Mouse (Mus musculus) heart, postnatal 14 days (tissue): ENCODE data around the gene Pakap. TPM values are rescaled to one million over a fixed set of nuclear protein-coding genes. Genes with fewer than 3 reads are reported as not detected.
A peak's percentile ranks its signal among the peaks of the same experiment; 100 is the strongest.

Experiments
- DNase-seq, 2 experiments: peaks; one replicate each; pipeline ENCODE4 v3.0.0; 2021 to 2022
- intact Hi-C: fragments of 180-260 bp; cut with DNase I; formaldehyde crosslinking; loops from one replicate; pipeline ENCODE4 v1.15.1; 2025
- total RNA-seq, 2 experiments: library from RNA; stranded (reverse); gene quantifications; 2 replicates each; pipeline ENCODE4 v1.2.3; 2021

Gene Pakap
- total RNA-seq, 2 experiments from 2014 or later, result 40.0 to 46.5 TPM

DNA sequence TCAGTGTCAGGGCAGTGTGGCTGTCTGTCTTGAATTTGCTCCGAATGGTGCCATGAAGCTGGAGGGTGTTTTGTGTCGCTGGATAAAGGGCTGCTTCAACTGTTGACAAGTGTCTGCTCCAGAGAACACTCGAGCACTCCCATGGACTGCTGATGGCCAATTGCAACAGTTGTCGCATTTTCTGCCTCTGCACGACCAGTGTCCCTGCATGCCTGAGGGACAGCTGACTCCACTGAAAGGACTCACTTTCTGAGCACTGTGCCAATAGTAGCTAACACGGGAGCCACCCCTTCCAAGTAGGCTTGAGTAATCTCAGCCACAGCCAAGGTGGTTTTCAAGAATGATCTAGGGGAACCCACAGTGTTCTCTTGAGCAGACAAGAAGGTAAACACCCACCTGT lies 1.7 kb downstream of the Pakap start:
- intact Hi-C loops, result loop anchor here (2.0 kb wide), 1 partner anchor 37 kb away; no protein-coding TSS in a partner anchor
- DNase-seq, result peak in 1 of 2 experiments; percentile 44

DNA sequence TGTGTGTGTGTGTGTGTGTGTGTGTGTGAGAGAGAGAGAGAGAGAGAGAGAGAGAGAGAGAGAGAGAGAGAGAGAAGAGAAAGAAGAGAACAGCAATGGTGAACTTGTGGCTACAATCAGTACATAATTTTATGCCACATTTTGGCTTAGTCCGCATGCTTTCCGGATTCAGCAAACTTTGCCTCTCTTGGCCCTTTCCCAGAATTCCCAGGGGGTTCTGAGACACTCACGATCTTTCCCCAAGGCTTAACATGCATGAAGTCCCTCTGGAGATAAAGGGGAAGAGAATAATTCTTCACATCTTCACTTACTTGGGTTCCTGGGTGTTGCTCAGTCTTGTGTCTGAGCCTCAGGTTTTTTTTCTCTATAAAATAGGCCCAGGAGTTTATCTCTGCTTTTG lies 2.2 kb downstream of the Pakap start:
- intact Hi-C loops, result no loop called here
- DNase-seq, result no peak

- DNase-seq, result no peak
- intact Hi-C loops, result no loop called here
These were observed 6.2 kb downstream of the Pakap start for GRCm38 (mm10) chr4:57574181-57574580.

DNA sequence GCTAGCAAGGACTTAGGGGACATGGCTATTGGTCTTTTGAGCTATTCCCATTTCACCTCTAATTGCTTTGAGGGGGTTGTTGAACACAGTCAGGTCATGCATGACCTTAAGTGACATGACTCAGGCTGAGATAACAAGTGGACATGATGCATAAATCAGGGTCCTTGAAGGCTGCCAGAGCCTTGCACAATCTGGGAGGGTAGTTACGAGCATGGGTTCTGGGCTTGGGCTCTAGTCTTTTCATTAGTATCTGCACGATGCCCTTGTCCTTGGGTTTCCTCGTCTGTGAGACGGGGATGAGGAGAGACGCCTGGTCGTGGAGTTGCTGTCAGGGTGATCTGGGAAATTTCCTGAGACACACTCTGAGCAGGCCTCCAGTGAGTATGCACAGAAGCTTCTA lies 6.7 kb downstream of the Pakap start:
- no peak for DNase-seq
- intact Hi-C loops, result no loop called here

GRCm38 (mm10) chr4:57575686-57576085 lies 7.7 kb downstream of the Pakap start:
- DNase-seq, result no peak
- intact Hi-C loops, result no loop called here

GRCm38 (mm10) chr4:57576095-57576494 lies 8.1 kb downstream of the Pakap start:
- intact Hi-C loops, result no loop called here
- DNase-seq, result no peak

DNA sequence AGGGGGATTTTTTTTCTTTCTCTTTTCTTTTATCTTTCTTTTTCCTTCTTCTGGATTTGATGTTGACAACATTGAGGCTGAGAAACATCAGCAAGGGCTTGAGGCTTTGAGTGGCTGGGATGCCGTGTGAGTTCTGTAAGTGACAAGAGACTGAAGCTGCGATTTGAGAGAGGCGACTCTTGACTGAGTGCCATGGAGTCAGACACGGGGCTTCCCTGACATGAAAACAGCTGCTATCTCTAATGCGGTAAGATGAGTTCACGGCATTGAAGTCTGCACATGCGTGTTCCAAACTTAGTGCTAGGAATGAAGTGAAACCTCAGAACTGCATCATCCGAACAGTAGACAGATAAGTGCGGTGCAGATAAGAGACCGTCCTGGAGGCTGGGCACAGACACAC lies 11.7 kb downstream of the Pakap start:
- intact Hi-C loops, result no loop called here
- no peak for DNase-seq

GRCm38 (mm10) chr4:57585281-57585800 lies 17.4 kb downstream of the Pakap start:
- intact Hi-C loops, result no loop called here
- no peak for DNase-seq

DNA sequence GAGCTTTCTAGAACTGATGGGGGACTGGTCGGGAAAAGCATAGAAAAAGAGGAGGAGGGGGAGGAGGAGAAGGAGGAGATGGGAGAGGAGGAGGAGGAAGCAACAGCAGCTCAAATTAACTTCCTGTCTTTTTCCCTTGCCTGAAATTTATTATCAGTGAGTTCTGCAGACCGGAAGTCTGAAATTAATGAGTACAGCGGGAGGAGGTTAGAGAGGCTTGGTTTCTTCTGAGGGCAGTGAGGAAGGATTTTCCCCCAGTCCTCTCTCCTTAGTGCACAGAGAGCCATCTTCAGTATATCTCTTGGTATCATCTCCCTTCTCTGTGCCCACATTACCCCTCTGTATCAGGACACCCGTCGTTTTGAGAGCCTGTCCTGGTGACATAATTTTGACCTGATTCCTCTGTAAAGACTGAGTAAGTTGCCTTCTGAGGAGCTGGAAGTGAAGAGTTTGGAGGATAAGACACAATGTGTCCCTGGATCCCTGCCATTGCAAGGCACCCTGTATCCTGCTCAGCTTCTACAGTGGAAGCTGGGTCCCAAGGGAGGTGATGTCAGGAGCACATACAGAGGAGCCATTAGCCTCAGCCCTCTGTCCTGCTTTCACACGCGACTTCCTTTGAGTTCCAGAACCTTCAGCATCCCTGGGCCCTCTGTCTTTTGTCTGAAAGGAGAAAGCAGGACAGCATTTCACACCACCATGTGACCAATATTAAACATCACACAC lies 19.1 kb downstream of the Pakap start:
- DNase-seq, result peak in 1 of 2 experiments; percentile 36

GRCm38 (mm10) chr4:57588356-57588755 lies 20.4 kb downstream of the Pakap start:
- DNase-seq, result no peak
- intact Hi-C loops, result no loop called here

More for the DNA sequence above, 19.1 kb downstream of the Pakap start:
- intact Hi-C loops, result no loop called here

GRCm38 (mm10) chr4:57592751-57593150 lies 24.8 kb downstream of the Pakap start:
- intact Hi-C loops, result no loop called here
- DNase-seq, result peak in 1 of 2 experiments; percentile 35

DNA sequence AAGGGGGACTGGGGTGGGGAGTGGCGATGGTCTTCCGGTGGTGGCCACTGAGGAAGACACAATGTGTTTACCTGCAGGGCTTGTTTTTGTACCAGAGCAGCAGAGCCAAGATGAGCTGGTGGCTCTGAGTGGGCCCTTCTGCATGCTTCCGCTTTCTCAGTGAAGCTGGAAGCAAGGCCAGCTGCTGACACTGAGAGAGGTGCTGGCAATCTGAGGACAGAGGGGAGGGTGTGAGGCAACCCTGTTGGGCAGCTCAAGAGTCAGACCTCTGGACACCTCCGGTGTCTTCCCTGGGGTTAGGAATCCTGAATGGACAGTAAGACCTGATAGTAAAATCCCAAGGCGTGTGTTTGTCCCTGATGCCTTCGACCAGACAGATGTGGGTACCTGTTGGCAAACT lies 32.0 kb downstream of the Pakap start:
- intact Hi-C loops, result no loop called here
- no peak for DNase-seq

DNA sequence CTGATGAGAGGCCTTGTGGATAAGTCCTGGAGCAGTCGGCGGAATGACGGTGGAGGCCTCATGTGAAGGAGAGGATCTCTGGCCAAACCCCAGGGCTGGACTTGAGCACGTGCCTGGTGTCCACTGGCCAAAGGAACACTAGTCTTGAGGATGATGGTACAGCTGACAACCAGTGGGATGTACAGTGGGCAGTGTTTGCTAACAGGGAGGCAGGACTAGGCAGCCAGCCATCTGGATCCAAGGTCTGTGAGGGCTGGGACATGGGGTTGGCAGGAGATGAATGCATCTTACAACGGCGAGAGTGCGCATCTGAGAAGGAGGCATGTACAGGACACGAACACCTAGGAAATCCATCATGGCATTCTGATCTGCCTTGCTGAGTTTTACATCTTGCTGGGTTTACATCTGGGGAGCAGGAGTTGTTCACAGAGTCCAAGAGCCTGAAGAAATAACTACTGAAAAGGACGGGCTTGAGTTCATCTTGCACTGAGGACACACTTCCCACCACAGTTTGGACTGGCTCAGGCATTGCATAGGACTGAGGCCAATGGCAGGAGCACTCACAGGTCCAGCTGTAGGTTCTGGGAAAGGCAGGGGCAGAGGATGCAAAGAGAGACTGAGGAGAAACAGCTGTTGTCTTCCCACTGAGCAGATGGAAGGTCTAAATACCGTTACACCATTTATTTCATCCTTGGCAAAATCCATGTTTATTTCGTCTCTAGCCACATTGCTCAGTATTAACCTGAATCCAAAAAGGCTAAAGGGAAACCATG lies 32.9 kb downstream of the Pakap start:
- intact Hi-C loops, result no loop called here
- DNase-seq, result peak in 1 of 2 experiments; percentile 39

GRCm38 (mm10) chr4:57601458-57601835 lies 33.5 kb downstream of the Pakap start:
- intact Hi-C loops, result no loop called here
- DNase-seq, result no peak

DNA sequence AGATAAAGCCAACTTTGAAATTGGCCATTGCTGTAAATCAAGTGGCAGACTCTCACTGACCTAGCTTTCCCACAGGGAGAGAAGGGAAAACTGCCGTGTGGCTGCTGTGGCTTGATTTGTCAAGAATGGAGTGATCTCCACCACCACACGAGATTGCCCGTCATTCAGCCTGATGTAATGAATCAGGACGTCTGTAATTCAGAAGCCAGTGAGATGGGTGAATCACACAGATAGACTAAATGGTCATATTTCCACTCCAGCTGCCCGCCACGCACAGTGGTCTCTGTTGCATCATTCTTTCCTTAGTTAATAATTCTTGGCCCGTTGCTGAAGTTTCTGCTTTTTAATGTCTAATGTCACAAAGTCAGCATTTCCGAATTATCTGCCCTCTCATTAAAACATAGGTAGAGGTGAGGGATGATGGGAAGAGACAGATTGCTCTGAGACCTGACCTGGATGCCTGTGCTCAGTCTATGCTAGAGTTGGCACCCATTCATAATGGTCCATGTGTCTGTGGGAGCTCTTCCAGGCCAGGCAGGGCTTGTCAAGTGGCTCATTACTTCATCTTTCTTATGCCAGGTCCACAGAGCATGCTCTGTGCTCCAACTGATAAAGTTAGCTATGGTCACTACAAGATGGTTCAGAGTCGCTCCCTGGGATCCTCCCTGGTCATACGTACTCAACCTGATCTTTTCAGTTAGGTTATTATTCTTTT lies 34.1 kb downstream of the Pakap start:
- DNase-seq, result peak in 1 of 2 experiments; percentile 22
- intact Hi-C loops, result no loop called here

DNA sequence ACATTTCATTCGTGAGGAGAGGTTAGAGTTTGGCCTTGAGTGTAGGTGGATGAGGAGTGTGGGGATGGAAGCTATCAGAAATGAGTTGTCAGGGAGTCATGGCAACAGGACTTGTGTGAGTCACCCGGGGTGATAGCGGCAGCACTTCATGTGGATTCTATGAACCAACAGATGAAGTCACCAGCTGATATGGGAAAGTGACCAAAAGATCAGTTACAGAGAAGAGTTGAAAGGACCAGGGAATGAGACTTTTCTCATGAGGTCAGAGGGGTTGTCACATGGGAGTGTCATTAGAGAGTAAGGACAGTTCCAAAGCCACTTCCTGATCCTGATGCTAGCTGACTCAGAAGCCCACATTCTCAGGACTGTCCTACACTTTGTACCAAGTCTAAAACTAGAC lies 38.3 kb downstream of the Pakap start:
- DNase-seq, result peak in 1 of 2 experiments; percentile 28
- intact Hi-C loops, result loop anchor here (2.0 kb wide), 3 partner anchors 37 to 233 kb away; partner anchors contain the start of gene Pakap

DNA sequence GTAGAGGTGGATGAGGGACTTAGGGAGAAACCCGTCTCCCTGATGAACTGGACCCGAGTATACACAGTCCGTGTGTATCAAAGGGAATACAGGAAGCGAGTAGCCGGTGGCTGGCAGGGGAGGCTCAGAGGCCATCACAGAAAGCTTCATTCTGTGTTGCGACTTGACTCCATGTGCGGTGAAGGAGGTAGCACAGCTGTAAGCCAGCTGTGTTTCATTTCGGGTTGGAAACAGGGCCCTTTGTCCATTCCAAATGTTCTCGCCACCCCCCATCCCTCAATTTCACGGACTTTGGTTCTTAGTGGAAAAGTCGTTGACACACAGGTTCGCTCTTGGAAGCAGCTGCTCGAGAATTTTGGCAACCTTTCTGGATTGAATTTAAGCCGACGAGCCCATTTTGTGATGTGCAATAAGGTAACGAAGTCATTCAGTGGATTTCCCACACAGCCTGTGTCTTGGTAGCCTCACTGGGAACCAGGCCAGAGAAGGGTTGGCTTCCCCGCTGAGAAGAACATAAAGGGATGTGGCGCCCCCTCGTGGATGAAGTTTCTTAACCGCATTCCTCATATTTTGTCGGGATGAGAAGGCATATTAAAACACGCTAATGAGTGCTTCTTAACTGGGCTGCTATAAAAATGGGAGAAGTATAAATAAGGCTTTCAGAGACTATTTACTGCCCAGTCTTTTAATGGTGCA lies 39.4 kb downstream of the Pakap start:
- intact Hi-C loops, result loop anchor here (2.0 kb wide), 3 partner anchors 39 to 235 kb away; partner anchors contain the start of gene Pakap
- peak; percentile 92 to 95 for DNase-seq

DNA sequence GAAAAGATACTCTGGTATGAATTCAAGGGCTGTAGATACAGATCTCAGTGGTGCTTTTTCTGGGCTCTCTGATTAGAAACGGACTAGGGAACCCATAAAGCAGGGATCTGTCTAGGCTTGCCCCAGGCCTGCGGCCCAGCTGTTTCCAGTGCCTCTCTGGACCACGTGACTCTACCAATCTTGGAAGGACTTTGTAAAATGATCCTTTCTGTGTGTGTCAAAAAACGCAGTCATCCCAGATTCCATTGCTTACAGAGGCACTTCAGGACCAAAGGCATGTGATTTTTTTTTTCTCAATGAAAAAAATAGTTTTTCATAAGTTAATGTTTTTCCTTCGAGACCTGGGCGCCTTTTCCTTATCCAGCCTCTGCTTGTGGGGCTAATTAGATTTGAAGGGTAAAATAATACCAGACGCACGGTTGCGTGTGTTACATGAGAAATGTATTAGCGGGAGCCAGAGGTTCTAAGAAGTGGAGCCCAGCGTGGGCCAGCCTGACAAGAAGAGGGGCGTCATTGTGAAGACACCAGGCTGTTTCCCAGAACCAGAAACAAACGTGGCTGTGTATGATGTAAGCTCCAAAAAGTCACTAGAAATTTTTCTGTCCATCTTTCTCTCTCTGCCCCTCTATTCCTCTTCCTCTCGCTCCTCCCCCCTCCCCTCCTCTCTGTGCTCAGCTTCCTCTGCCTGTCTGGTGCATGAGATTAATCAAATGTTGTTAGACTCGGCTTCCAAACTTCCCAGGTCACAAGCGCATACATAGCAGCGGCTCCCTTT lies 43.5 kb downstream of the Pakap start:
- DNase-seq, result peak in 1 of 2 experiments; percentile 36
- intact Hi-C loops, result no loop called here

DNA sequence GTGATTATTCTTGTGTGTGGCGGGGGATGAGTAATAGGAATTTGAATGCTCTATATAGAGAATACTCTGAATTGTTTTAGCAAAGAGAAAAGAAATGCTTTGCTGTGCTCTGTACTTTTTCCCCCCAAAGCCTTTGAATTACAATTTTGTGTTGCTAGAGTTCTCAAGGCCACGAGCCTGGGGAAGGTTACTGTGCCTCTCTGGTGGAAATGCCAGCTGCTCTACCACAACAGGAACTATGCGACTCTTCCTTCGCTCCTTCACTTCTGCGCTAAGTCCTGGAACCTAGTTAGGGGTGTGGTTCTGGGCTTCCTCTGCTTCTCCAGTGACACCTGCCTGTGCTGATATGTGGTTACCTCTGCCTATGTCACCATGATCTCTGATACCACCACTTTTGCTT lies 44.7 kb downstream of the Pakap start:
- DNase-seq, result no peak
- intact Hi-C loops, result no loop called here
